Mouse (Mus musculus) kidney, postnatal 0 days (tissue): ENCODE data around the gene Capn11. TPM values are rescaled to one million over a fixed set of nuclear protein-coding genes. Genes with fewer than 3 reads are reported as not detected.

Source experiments
- ATAC-seq: fragments of 200-750 bp; cut with Nextera tagmentation; replicated peaks from 2 replicates; pipeline ENCODE4 v1.8.0; 2017; ENCODE audit warnings: low read depth, moderate number of reproducible peaks, moderate TSS enrichment, moderate library complexity; ENCODE audit not compliant: low FRiP score
- DNase-seq: peaks from one replicate; pipeline ENCODE4 v3.0.0-alpha.2; 2016; ENCODE audit warnings: low spot score
- H3K27ac ChIP-seq: fragments of 300-500 bp; sonication (generic); 2 replicates; pipeline ENCODE4 v1.5.1; 2014; ENCODE audit warnings: mild to moderate bottlenecking
- H3K27me3 ChIP-seq: fragments of 300-500 bp; sonication (generic); 2 replicates; pipeline ENCODE4 v1.6.1; 2014; ENCODE audit warnings: low read length, mixed read lengths; ENCODE audit not compliant: insufficient read depth
- H3K36me3 ChIP-seq: fragments of 300-500 bp; sonication (generic); 2 replicates; pipeline ENCODE4 v1.6.1; 2014; ENCODE audit warnings: low read length, mixed read lengths; ENCODE audit not compliant: insufficient read depth
- H3K4me1 ChIP-seq: fragments of 300-500 bp; sonication (generic); replicated peaks from 2 replicates; pipeline ENCODE4 v1.6.1; 2014; ENCODE audit warnings: antibody characterized with exemption, low read length, mixed read lengths; ENCODE audit not compliant: insufficient read depth
- H3K4me2 ChIP-seq: fragments of 300-500 bp; sonication (generic); 2 replicates; pipeline ENCODE4 v1.6.1; 2014; ENCODE audit warnings: mild to moderate bottlenecking, low read length, moderate library complexity, mixed read lengths
- H3K4me3 ChIP-seq: fragments of 300-500 bp; sonication (generic); replicated peaks from 2 replicates; pipeline ENCODE4 v1.5.1; 2014; ENCODE audit warnings: low read depth, low read length
- H3K9ac ChIP-seq: fragments of 300-500 bp; sonication (generic); 2 replicates; pipeline ENCODE4 v1.6.1; 2014; ENCODE audit warnings: low read depth, low read length
- H3K9me3 ChIP-seq: fragments of 300-500 bp; sonication (generic); replicated peaks from 2 replicates; pipeline ENCODE4 v1.6.1; 2016; ENCODE audit warnings: low read length, inconsistent platforms, mixed read lengths
- CTCF ChIP-seq: IDR thresholded peaks from 2 replicates; pipeline ENCODE4 v1.5.1; 2016; ENCODE audit warnings: antibody characterized with exemption, low read depth, mild to moderate bottlenecking, moderate library complexity
- WGBS: fragments of 180-500 bp; shearing (Covaris S2); extraction: QIAGEN DNeasy Blood & Tissue Kit; methylation state at CpG from one replicate; pipeline ENCODE4 v1.1.7; 2014; 5-methylcytosine and 5-hydroxymethylcytosine counted together
- polyA plus RNA-seq: library from polyadenylated mRNA; unstranded; fragments of >200 nt; fragmentation: Nextera tagmentation; extraction: Ambion mirVana; gene quantifications from 2 replicates; pipeline ENCODE4 v1.2.1, GENCODE M21; 2015

Gene Capn11
- polyA plus RNA-seq, 1 experiment from 2014 or later = not detected

GRCm38 (mm10) chr17:45580958-45581477 is 78.1 kb downstream of the Capn11 start:
- peaks cover 19% of the 10 kb centered on the region for H3K4me1 ChIP-seq
- TF ChIP-seq CTCF = no peak
- H3K36me3 ChIP-seq = no peaks in the 10 kb centered on the region
- no peak overlapping the region for H3K9ac ChIP-seq
- 0 out of 2 replicates have a peak overlapping the region, but pooled peaks have one; percentile 21 for H3K4me2 ChIP-seq
- WGBS = 35% methylated on average over 12 of the region's 12 CpGs
- ATAC-seq (peak; percentile 15; the same call in 1 of the 2 replicates), DNase-seq (peak; percentile 47)
- H3K27ac ChIP-seq = peak overlapping the region; percentile 73
- no peaks in the 10 kb centered on the region for H3K27me3 ChIP-seq
- no peak overlapping the region for H3K4me3 ChIP-seq
- H3K9me3 ChIP-seq = no peaks in the 10 kb centered on the region

Other genes with a start within 250 kb of the Capn11 start
- gene Cdc5l, start 225.6 kb downstream of the Capn11 start, polyA plus RNA-seq = 47.4 and 48.7 TPM in 2 replicates
- 0.17 and 0.39 TPM in 2 replicates for gene Spats1, start 183.9 kb downstream of the Capn11 start, polyA plus RNA-seq
- 11.5 and 13.8 TPM in 2 replicates for gene Aars2, start 152.5 kb downstream of the Capn11 start, polyA plus RNA-seq
- 0.07 and 0.15 TPM in 2 replicates for gene Tcte1, start 135.9 kb downstream of the Capn11 start, polyA plus RNA-seq
- 1.5 and 1.8 TPM in 2 replicates for gene Tmem151b, start 109.6 kb downstream of the Capn11 start, polyA plus RNA-seq
- gene Nfkbie, start 103.6 kb downstream of the Capn11 start, polyA plus RNA-seq = 4.8 and 5.1 TPM in 2 replicates
- 131 and 138 TPM in 2 replicates for gene Slc35b2, start 95.5 kb downstream of the Capn11 start, polyA plus RNA-seq
- gene Hsp90ab1, start 86.1 kb downstream of the Capn11 start, polyA plus RNA-seq = 1,330 and 1,432 TPM in 2 replicates
- 93.6 and 101 TPM in 2 replicates for gene Slc29a1, start 59.7 kb downstream of the Capn11 start, polyA plus RNA-seq
- 16.7 and 18.4 TPM in 2 replicates for gene Mymx, start 57.2 kb downstream of the Capn11 start, polyA plus RNA-seq
- gene Mrpl14, start 27.0 kb upstream of the Capn11 start, polyA plus RNA-seq = 148 and 160 TPM in 2 replicates
- gene Tmem63b, start 27.6 kb upstream of the Capn11 start, polyA plus RNA-seq = 29.6 and 32.7 TPM in 2 replicates
- 0.66 TPM in 1 of 2 replicates, not detected in the other for gene 1600014C23Rik, start 74.5 kb upstream of the Capn11 start, polyA plus RNA-seq